Mouse (Mus musculus) urinary bladder, postnatal 10 days (tissue): ENCODE measurements around the gene 4632433K11Rik.
A peak's percentile ranks its signal among the peaks of the same experiment; 100 is the strongest.
"Not testable (repeated sequence)": the region's sequence is repeated elsewhere in the genome, so short reads cannot be mapped to it uniquely, and the experiment has no call there.

Experiments used
- DNase-seq: peaks from one replicate; pipeline ENCODE4 v3.0.0; 2022; ENCODE audit warnings: low spot score

Gene 4632433K11Rik

DNA sequence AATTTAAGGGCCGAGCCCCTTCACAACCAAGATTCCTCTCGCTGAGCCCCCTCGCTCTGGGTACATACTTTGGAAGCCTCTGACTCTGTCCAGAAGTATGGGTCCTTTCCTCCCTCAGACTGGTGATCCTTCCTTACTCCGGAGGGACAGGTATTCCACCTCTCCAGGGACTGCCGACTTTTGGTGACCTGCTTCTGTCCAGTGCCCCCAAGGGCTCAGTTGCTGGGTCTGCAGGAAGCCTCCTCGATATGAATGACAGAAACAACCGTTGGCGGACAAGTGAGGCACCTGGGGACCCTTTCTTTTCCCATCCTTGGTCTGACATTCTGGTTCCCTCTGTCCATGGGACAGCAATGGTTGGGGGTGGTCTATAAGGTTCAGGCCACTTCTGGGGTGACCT, 23.5 kb downstream of the 4632433K11Rik start:
- DNase-seq = no peak

DNA sequence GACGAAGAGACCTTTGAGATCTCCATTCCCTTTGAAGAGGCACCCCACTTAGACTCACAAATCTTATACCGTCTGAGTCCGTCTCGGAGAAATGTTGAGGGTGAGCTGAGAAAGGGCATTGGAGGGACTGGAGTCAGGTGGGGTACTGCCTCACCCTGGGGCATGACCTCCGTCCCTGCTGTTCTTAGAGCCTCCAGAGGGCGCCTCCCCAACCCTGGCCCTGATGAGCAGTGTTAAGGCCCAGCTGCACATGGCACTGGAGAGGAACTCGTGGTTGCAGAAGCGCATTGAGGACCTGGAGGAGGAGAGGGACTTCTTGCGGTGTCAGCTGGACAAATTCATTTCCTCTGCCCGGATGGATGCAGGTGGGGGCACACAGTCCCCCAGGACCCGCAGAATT, 23.9 kb downstream of the 4632433K11Rik start:
- no peak for DNase-seq

DNA sequence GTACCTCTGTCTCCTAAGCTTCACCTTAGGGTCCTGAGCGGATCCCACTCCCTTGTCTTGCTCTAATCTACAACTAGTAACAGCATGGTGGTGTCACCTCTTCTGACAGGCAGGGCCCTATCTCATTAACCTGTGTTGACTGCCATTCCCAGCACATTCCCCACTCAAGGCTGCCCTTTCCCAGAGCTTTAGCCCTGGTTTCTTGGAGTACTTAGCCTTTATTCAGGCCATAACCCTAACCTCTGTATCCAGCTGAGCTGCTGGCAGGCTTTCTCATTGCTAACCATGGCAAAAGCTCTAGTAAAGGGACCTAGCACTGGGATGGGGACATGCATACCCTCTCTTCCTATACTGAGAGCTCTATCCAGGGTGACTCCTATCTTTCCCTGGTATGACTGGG, 24.7 kb downstream of the 4632433K11Rik start:
- DNase-seq = no peak

DNA sequence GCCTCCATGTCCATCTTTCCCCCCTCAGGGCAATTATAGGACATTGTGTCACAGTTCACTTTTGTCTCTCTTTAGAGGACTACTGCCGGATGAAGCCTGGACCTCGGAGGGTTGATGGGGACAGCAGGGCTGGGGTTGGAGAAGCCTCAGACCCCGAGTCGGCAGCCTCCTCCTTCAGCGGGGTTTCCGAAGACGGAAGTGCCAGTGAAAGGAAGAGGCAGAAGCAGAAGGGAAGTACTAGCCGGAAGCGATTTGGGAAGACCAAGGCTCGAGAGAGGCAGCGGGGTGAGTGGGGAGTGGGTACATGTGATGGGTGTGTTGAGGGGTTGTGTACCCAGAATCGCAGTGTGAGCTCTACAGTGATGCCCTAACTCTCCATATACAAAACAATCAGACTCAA, 25.5 kb downstream of the 4632433K11Rik start:
- no peak for DNase-seq

DNA sequence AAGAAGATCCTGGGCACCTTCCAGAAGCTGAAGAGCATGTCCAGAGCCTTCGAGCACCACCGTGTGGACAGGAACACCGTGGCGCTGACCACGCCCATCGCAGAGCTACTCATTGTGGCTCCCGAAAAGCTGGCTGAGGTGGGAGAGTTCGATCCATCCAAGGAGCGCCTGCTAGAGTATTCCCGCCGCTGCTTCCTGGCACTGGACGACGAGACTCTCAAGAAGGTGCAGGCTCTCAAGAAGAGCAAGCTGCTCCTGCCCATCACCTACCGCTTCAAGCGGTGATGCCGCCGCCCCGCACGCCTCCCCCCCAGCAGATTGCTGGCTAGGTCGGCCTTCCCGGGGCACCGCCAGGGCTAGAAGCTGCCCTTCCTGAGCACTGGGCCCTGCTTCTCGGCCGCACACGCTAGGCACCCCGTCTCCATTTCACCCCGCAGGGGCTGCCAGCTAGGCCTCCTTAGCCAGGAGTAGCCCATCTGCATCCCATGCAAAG, 26.4 kb downstream of the 4632433K11Rik start:
- no peak for DNase-seq

DNA sequence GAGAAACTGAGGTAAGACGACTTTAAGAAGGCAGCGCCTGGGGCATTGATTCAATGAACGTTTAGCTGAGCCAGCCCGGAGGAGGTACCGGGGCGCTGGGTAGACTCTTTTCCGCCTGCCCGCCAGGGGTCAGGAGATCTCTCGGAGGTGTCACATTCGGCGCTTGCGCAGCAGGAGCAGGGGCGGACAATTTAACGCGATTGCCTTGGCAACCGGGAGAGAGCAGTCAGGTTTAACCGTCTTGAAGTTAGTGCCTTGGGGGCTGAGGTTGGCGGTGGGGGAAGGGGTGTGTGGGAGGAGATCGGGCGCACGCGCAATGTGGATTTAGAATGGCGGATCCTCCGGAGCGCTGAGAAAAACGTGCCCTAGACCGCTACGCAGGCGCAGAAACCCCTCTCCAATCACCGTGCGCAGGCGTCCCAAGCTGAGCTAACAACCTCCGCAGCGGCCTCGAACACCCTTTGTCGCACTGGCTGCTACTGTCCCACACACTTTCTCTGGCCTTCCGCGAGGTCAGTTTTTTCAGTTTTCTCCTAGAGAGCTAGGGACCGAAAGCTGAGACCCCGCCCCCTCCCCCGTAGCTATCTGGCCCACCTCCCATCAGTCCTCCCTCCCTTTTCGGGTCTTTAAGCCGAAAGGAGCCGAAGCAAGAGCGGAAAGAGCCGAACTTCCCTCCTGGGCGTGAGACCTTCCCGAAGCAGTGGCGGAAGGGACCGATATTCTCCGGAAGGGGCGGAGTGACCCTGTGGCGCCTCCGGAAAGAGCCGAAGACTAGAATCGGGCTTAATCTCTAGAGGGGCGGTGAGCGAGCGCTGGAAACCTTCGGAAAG, 27.2 kb downstream of the 4632433K11Rik start:
- DNase-seq = peak; percentile 96

DNA sequence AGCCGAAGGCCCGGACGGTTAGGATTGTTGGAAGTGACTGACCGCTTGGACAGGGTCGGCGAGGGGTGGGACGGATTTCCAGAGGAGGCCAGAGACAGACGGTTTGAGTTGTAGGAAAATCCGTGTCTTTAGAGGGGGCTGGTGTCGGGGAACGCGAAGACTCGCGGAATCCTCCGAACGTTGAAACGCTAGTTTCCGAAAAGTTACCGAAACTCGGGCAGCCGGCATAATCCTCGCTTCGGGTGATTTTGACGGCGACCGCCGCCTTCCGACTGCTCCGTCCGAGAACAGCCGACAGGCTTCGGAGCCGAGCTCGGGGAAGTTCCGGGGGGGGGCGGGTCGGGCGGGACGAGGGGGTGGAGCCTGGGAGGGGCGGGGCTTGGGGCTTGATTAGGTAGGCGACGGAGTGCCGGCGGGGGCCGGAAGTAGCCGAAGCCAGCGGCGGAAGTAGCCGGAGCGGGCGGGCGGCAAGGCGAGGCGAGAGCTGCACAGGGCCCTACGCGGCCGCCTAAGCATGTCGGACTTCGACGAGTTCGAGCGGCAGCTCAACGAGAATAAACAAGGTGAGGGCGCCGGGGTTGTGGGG, 27.9 kb downstream of the 4632433K11Rik start, which contains the start of gene U2af2:
U2af2 (plus strand) TSS at position 370 of the 586 bp plus-strand sequence.
- peak; percentile 85 for DNase-seq

DNA sequence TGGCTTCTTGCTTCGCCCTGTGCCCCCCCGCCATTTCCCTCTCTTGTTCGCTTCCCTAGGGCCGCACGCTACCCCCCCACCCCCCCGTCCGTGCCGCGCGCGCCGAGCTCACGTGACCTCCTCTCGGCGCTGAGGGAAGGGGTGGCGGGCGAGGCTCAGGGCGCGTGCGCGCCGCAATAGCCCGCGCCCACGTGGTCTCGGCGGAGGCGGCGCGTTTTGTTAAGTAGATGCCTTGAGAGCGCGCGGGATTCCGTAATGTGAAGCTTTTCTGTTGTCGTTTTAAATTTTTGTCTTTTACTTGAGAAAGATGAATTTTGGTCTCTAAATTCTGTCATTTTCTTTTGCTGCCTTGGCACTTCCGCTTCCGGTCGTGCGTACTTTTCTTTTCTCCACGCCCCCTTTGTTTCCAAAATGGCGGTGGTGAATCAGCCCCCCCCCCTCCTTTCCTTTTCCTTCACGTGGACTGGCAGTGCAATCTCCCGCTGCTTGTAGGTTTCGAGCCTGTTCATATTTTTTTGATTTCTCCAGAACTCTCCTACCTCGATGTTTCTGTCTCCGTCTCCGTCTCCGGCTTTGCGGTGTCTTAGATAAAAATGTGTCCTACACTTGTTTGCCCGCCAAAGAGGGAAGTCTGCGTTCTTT, 28.6 kb downstream of the 4632433K11Rik start:
- no peak for DNase-seq

DNA sequence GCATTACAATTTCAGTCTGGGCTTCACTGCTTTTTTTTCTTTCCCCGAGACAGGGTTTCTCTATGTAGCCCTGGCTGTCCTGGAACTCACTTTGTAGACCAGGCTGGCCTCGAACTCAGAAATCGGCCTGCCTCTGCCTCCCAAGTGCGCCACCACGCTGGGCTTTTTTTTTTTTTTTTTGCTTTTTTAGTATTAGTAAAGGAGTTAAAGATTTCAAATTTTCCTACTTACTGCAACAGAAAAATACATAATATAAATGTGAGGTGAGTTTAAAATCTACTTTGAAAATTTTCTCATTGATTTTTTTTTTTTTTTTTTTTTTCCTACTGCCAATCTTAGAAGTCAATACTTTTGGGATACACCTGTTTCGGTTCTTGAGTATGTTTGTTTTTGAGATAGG, 31.0 kb downstream of the 4632433K11Rik start:
- no peak for DNase-seq

DNA sequence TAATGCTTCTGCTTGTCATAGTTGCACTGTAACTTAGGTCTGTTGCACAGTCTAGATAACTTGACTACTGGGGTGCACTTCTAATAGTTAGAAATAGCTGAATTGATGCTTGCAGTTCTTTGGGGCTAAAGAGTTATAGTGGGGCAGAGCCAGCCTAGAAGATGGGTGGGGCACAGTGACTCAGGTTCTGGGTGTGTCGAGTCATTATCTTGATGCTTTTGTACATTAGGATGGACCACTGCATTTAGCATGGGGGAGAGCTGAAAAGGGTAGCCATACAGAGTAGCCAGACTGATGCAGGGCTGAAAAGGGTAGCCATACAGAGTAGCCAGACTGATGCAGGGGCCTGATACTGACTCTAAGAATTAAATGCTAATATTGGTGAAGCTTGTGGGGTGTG, 39.7 kb downstream of the 4632433K11Rik start:
- DNase-seq = no peak

DNA sequence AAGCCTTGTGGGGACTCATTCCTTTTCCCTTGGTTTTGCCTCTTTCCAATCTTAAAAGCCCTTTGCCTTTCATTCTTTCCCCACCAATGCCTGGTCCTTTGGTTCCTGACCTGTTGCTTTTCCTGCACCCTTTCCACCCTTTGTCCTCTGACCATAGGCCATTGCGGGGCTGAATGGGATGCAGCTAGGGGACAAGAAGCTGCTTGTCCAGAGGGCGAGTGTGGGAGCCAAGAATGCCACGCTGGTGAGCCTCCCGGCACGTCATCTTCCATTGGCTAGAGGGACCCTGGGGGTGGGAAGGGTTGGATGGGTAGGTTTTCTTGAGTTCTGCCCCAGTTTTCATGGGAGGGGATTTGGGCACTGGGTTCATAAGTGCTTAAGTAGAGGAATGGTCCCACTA, 41.1 kb downstream of the 4632433K11Rik start:
- DNase-seq = no peak

DNA sequence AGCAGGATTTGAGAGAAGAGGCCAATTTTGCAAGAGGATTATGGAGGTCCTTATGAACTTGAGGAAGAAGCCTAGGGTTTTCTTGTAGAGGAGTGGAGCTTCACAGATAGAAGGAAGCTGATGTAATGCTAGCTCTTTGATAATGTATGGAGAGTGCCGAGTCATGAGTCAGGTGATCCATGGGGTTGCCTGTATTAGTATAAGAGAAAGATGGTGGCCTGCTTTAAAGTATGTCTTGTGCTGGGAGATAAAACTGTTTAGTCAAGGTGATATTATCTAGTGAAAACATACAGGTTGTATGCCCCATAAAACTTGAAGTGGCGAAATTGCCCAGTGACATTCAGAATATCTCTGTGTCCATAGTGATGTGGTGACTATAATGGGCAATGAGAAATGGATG, 43.0 kb downstream of the 4632433K11Rik start:
- no peak for DNase-seq

DNA sequence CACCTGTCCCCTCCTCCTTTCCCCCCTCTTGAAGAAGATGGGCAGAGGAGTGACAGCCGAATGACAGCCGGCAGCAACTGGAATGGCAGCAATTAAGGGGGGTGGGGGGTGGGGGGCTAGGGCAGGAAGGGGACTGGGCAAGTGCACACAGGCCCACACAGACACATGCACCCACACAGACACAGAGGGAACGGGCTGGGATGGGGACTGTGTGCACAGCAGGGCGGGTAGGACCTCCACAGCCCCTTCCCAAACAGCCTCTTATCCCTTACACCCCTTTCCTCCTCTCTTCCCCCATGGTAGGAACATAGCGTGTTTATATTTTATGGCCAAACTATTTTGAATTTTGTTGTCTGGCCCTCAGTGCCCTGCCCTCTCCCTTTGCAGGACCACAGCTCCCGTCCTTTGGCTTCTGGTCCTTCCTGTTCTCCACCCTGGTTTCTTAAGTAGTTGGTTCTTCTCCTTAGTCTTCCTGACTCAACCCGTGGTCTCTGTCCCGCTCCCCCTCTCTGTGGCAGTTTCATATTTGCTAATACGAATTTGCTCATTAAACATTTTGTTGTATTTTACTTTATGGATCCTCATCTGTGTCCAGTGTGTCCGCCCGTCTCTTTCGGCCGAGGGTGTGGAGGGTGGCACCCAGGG, 45.6 kb downstream of the 4632433K11Rik start:
- not testable (repeated sequence) for DNase-seq

DNA sequence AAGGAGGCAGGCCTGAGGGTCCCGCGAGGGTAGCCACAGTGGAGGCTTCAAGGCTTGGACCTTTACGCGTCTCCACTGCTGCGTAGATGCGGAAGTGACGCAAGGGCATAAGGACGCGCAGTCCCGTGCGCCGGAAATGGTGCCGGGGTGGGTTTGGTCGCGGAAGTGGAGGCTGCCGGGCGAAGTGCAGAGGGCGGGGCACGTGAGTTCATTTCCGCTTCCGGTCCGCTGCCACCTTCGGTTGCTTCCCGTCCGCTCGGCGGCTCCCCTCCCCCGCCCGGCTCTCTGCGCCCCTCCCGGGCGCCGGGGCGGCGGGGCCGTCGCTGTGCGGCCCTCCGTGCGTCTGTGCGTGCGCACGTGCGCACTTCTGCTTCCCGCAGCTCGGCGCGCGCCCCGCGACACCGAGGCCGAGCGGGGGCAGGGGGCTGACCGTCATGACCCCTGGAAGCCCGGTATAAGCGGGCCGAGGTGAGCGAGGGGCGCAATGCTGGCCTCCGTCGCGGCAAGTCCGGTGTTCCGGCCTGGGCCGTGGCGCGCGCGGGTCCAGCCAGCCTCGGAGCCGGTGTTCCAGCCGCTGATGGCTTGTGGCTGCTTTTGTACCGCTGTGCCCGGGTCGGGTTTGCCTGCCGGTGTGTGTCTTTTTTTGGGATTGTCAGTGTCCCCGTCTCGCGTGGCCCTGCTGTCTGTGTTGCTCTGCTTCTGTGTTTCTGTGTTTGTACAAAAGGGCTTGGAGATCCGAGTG, 46.3 kb downstream of the 4632433K11Rik start, which contains the start of gene Epn1:
Epn1 (plus strand) TSS at position 226 of the 742 bp plus-strand sequence.
- DNase-seq = peak; percentile 84

DNA sequence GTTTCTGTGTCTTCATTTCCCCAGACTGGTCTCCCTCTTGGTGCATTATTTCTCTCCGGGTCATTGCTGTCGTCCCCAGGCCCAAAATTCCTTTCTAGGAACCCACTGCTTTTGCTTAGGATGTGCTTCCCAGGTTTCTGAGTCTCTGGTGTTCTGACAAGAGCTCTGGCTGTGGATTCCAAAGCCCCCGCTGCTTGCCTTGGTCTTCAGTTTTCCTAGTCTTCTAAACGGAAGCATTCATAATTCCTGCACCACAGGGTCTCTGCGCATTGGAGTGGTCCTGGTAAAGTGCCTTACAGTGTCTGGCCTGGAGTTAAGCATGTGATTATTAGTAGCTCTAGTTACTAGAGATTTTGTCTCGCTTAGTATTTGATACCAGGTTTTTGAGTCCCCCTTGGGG, 46.9 kb downstream of the 4632433K11Rik start:
- DNase-seq = no peak

DNA sequence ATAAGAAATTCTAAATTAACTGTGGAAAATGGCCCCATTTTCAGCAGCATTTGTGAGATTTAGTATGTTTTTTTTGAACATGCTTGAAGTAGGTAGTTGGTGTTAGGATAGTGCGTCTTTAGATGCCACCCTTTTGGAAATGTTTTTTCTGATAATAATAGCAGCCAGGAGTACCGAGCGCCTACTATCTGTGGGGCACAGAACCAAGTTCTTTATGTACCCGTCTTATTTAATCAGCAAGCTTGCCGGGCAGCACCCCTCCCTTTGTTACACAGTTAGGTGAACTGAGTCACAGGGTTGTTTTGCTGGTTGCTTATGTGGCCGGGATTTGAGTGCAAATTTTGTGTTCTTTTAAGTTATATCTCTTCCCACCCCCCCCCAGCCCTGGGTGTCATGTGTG, 47.3 kb downstream of the 4632433K11Rik start:
- no peak for DNase-seq

DNA sequence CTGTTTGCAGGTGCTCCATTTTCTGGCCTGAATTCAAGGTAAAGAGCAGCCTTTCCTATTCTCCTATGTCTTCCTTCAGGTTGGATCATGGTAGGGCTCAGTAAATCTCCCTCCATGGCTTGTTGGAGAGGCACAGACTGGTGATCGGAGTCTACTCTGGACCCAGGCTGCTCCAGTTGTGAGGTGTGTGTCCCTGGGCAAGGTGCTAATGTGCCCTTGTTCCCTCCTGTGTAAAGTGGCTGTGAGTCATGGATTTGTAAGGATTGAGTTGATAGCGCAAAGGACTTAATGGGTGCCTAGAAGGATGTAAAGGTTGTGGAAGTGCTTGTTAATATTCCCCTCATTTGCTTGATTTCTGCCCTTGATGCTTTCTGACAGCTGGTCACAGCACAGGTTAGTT, 48.0 kb downstream of the 4632433K11Rik start:
- DNase-seq = no peak

DNA sequence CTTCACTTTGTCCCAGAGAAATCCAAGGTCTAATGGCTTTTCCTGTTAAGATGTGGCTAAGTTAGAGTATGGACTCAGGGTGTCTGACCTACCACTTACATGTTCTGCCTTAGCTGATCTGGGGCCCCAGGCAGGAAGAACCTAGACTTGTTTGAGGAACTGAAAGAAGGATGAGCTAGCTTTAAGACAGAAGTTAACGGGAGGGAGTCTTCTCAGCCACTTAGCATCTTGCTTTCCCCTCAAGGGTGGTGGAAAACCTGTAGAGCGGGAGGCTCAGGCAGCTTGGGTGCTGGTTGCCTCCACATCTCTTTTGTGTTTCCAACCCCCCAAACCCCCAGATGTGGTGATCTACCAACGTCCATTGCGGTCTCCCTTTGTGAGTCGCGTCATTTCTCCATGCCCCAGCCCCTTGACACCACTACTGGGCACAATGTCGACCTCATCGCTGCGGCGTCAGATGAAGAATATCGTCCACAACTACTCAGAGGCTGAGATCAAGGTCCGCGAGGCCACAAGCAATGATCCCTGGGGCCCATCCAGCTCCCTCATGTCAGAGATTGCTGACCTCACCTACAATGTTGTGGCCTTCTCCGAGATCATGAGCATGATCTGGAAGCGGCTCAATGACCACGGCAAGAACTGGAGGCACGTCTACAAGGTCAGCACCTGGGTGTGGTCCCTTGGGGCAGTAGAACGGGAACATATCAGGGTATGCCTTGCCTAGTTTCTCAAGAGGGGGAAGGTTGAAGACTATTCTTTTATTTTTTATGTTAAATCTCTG, 49.6 kb downstream of the 4632433K11Rik start:
- no peak for DNase-seq
